Mouse (Mus musculus) intestine, embryonic 15.5 days (tissue): ENCODE data around the gene Slit1. TPM values are rescaled to one million over a fixed set of nuclear protein-coding genes. Genes with fewer than 3 reads are reported as not detected.

Experiments used
- ATAC-seq: fragments of 200-750 bp; cut with Nextera tagmentation; 2 replicates; pipeline ENCODE4 v1.8.0; 2017; ENCODE audit warnings: moderate TSS enrichment, moderate library complexity
- H3K27ac ChIP-seq: fragments of 300-500 bp; sonication (generic); 2 replicates; pipeline ENCODE4 v1.5.1; 2015; ENCODE audit warnings: mild to moderate bottlenecking, inconsistent platforms
- H3K27me3 ChIP-seq: fragments of 300-500 bp; sonication (generic); replicated peaks from 2 replicates; pipeline ENCODE4 v1.6.1; 2015; ENCODE audit warnings: inconsistent platforms
- H3K36me3 ChIP-seq: fragments of 300-500 bp; sonication (generic); 2 replicates; pipeline ENCODE4 v1.6.1; 2015; ENCODE audit warnings: inconsistent platforms
- H3K4me1 ChIP-seq: fragments of 300-500 bp; sonication (generic); replicated peaks from 2 replicates; pipeline ENCODE4 v1.6.1; 2015; ENCODE audit warnings: inconsistent platforms
- H3K4me2 ChIP-seq: fragments of 300-500 bp; sonication (generic); replicated peaks from 2 replicates; pipeline ENCODE4 v1.6.1; 2015; ENCODE audit warnings: mild to moderate bottlenecking, inconsistent platforms
- H3K4me3 ChIP-seq: fragments of 300-500 bp; sonication (generic); replicated peaks from 2 replicates; pipeline ENCODE4 v1.5.1; 2015; ENCODE audit warnings: inconsistent platforms
- H3K9ac ChIP-seq: fragments of 300-500 bp; sonication (generic); 2 replicates; pipeline ENCODE4 v1.6.1; 2015; ENCODE audit warnings: inconsistent platforms
- H3K9me3 ChIP-seq: fragments of 300-500 bp; sonication (generic); 2 replicates; pipeline ENCODE4 v1.6.1; 2016; ENCODE audit warnings: inconsistent platforms
- WGBS: fragments of 180-500 bp; shearing (Covaris S2); methylation state at CpG from one replicate; pipeline ENCODE4 v1.1.7; 2015; 5-methylcytosine and 5-hydroxymethylcytosine counted together
- polyA plus RNA-seq: library from polyadenylated mRNA; unstranded; fragments of >200 nt; fragmentation: Nextera tagmentation; extraction: Ambion mirVana; gene quantifications from 2 replicates; pipeline ENCODE4 v1.2.1, GENCODE M21; 2015

The Slit1 gene
- polyA plus RNA-seq, 1 experiment from 2014 or later = 0.63 TPM

DNA sequence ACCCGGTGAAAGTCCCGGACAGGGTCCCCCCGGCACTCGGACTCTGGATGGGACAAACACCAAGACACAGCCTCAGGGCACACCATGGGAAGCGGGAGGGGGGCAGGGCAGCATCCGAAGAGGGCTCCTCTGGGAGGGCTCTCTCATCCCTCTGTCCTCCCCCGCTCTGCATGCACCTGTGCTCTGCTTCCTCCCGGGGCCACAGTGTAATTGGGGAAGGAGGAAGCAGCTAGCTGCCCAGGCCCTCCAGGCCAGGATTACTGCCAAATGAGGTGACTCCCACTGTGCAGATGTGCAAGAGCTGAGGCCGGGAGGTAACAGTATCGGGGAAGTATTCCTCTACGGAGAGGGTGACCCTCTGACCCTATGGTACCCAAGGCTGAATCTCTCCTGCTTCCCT is 142.8 kb downstream of the Slit1 start:
- Histone ChIP-seq H3K4me3 (no peak overlapping the region), H3K36me3 (no peaks in the 10 kb centered on the region), H3K9me3 (no peaks in the 10 kb centered on the region), H3K4me2 (no peak overlapping the region), H3K9ac (no peak overlapping the region), H3K27ac (no peak overlapping the region), H3K4me1 (0 out of 2 replicates have a peak, but pooled peaks cover 5% of the 10 kb centered on the region), H3K27me3 (no peaks in the 10 kb centered on the region)
- WGBS = 67% methylated on average over 11 of the region's 11 CpGs
- ATAC-seq = no peak

DNA sequence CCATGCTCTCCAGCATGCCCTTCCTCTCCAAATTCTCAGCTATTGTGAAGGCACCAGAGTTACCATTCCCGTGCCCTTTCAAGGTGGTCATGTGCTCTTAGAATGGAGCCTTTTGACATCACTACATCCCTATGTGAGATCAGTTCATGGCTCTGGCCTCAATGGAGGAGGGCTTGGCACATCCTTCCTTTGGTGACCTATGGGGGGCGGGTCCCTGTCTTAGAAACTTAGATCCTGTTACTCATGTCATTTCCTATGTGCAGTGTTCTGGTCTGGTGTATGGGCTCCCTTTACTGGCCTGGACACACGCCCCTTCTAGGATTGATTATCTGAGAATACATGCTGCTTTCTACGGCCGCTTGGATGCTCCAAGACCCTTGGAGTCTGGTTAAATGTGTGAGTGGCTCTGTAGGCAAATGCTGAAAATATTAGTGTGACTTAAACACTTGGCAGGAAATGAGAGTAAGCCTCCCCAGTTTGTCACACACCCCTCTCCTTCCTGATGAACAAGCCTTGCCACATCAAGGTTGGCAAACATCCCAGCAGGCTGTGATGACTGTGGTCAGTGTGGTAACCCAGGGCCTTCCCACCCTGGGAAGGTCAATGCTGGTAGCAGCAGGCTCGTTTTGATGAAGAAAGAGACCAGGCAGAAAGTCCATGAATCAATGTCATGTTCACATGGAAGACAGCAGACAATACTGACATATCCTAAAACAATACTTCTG is 146.1 kb downstream of the Slit1 start:
- ATAC-seq = peak; percentile 45; the same call in 1 of the 2 replicates
- no peak overlapping the region for H3K9ac ChIP-seq
- no peak overlapping the region for H3K4me3 ChIP-seq
- no peaks in the 10 kb centered on the region for H3K9me3 ChIP-seq
- no peak overlapping the region for H3K4me2 ChIP-seq
- 0 out of 2 replicates have a peak, but pooled peaks cover 7% of the 10 kb centered on the region for H3K4me1 ChIP-seq
- whole genome bisulfite sequencing = 81% methylated on average over 6 of the region's 6 CpGs
- no peak overlapping the region for H3K27ac ChIP-seq
- no peaks in the 10 kb centered on the region for H3K27me3 ChIP-seq
- H3K36me3 ChIP-seq = no peaks in the 10 kb centered on the region

GRCm38 (mm10) chr19:41591808-41592207 is 151.7 kb downstream of the Slit1 start:
- Histone ChIP-seq H3K4me2 (no peak overlapping the region), H3K9me3 (no peaks in the 10 kb centered on the region), H3K9ac (no peak overlapping the region), H3K27ac (no peak overlapping the region), H3K4me1 (peaks cover 6% of the 10 kb centered on the region; the same call in 1 of the 2 replicates), H3K36me3 (0 out of 2 replicates have a peak, but pooled peaks cover 3% of the 10 kb centered on the region), H3K4me3 (no peak overlapping the region), H3K27me3 (no peaks in the 10 kb centered on the region)
- no peak for ATAC-seq
- WGBS = 70% methylated on average over 12 of the region's 12 CpGs

- Histone ChIP-seq H3K9me3 (no peaks in the 10 kb centered on the region), H3K4me2 (no peak overlapping the region), H3K4me3 (no peak overlapping the region), H3K27me3 (no peaks in the 10 kb centered on the region), H3K4me1 (peaks cover 3% of the 10 kb centered on the region; the same call in 1 of the 2 replicates), H3K36me3 (0 out of 2 replicates have a peak, but pooled peaks cover 6% of the 10 kb centered on the region), H3K27ac (no peak overlapping the region), H3K9ac (no peak overlapping the region)
- no peak for ATAC-seq
- WGBS = 83% methylated on average over 8 of the region's 8 CpGs
These were observed 153.8 kb downstream of the Slit1 start for GRCm38 (mm10) chr19:41589681-41590080.

- WGBS = 89% methylated on average over 7 of the region's 7 CpGs
- H3K27me3 ChIP-seq = no peaks in the 10 kb centered on the region
- 0 out of 2 replicates have a peak, but pooled peaks cover 6% of the 10 kb centered on the region for H3K36me3 ChIP-seq
- no peaks in the 10 kb centered on the region for H3K9me3 ChIP-seq
- no peak for ATAC-seq
- no peak overlapping the region for H3K4me2 ChIP-seq
- H3K4me3 ChIP-seq = no peak overlapping the region
- H3K9ac ChIP-seq = no peak overlapping the region
- peaks cover 3% of the 10 kb centered on the region; the same call in 1 of the 2 replicates for H3K4me1 ChIP-seq
- H3K27ac ChIP-seq = no peak overlapping the region
These were observed 154.4 kb downstream of the Slit1 start for GRCm38 (mm10) chr19:41589026-41589425.

DNA sequence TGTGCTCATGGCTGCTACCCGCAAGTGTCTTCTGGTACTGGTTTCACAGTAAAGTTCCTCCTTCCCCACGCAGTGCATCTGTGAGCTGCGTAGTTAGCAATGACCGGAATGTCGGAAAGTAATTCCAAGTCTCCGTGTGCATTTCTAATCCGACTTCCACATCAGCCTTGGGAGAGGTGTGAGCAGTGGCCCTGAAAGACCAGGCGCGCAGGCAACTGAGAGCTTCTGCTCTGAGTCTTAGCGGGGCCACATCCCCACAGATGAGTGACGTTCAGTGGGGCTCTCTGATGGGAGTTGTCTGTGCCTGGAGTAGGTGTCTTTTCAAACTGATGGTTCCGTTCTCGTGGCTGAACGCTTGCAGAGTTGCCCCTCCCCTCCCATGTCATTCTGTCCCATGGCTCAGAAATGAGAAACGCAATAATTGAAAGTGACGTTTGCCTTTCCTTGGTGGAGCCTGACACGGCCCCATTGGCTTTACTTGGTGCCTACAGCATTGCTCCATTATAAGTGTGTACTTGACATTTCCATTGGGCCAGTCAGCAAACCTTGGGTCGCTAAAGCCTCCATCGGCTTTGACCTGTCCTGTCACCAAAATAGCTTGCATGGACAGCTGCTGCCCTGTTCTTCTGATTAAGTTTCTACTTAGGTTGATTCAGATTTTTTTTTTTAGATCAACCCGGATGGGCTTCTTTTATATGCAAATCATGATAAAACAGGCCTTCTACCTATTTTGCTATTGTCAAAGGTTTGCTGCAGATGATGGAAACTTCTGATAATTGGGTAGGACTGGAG is 155.8 kb downstream of the Slit1 start:
- Histone ChIP-seq H3K27me3 (no peaks in the 10 kb centered on the region), H3K9ac (no peak overlapping the region), H3K4me1 (peaks cover 3% of the 10 kb centered on the region; the same call in 1 of the 2 replicates), H3K36me3 (0 out of 2 replicates have a peak, but pooled peaks cover 9% of the 10 kb centered on the region), H3K4me3 (no peak overlapping the region), H3K4me2 (no peak overlapping the region), H3K9me3 (no peaks in the 10 kb centered on the region), H3K27ac (no peak overlapping the region)
- 92% methylated on average over 20 of the region's 20 CpGs for WGBS
- no peak for ATAC-seq

DNA sequence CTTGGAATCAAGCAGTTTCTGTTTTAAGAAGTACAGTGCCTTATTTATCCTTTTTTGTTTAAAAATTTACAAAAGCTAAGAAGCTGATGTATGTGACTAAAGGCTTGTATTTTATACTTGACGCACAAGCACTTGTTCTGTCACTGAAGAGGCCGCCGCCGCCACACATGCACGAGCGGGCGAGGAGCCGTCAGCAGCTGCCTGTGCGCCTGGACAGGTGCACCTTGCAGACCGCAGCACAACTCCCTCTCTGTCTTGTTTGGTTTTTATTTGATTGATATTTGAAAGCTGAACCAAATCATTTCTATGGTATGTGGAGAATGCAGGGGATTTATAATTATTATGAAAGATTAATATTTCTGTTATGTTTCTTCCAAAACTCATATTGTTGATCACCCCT is 156.7 kb downstream of the Slit1 start:
- no peaks in the 10 kb centered on the region for H3K27me3 ChIP-seq
- no peak overlapping the region for H3K4me2 ChIP-seq
- H3K27ac ChIP-seq = no peak overlapping the region
- H3K4me3 ChIP-seq = no peak overlapping the region
- ATAC-seq = no peak
- H3K9me3 ChIP-seq = no peaks in the 10 kb centered on the region
- WGBS = 87% methylated on average over 10 of the region's 10 CpGs
- peaks cover 13% of the 10 kb centered on the region for H3K36me3 ChIP-seq
- H3K4me1 ChIP-seq = peaks cover 3% of the 10 kb centered on the region; the same call in 1 of the 2 replicates
- H3K9ac ChIP-seq = no peak overlapping the region

- H3K4me2 ChIP-seq = no peak overlapping the region
- peaks cover 10% of the 10 kb centered on the region for H3K36me3 ChIP-seq
- WGBS = 96% methylated on average over 5 of the region's 5 CpGs
- no peak for ATAC-seq
- H3K27ac ChIP-seq = no peak overlapping the region
- no peaks in the 10 kb centered on the region for H3K9me3 ChIP-seq
- H3K4me1 ChIP-seq = no peaks in the 10 kb centered on the region; the same call in 1 of the 2 replicates
- H3K27me3 ChIP-seq = no peaks in the 10 kb centered on the region
- no peak overlapping the region for H3K9ac ChIP-seq
- no peak overlapping the region for H3K4me3 ChIP-seq
These were observed 160.4 kb downstream of the Slit1 start for GRCm38 (mm10) chr19:41582918-41583514.

DNA sequence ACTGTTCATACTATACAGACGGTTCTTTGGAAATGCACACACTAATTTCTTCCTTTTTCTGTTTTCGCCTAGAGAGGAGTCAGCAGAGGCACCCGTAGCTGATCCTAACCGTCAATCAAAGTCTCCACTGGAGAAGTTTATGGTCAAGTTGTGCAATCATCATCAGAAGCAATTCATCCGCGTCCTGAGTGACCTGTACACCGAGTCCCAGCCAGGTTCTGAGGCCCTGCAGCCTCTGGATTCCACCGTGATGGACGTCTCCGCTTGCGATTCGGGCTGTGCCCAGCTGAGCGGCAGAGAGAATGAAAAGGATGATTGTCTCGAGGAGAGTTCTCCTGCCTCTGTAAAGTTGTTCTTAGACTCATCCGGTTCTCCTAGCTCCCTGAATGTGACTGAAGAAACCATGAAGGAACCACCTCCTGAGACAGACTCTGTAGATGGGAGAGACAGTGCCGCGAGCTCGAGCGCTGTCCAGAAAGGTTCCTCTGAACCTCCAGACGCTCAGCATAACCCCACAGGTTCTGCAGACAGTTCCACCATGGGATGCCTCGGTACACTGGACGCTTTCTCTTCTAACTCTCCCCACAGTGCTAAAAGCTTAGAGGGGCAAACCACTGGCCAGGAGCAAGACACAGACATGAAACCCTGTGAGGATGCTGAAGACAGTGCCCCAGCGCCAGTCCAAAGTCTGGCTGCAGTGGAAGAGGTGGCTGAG is 161.6 kb downstream of the Slit1 start, which contains the start of gene Gm340:
Gene Gm340, plus strand, starts transcription at position 665 of the 715 bp plus-strand sequence.
- Histone ChIP-seq H3K36me3 (peaks cover 10% of the 10 kb centered on the region), H3K27ac (no peak within 1 kb of the TSS), H3K27me3 (no peaks in the 10 kb centered on the region), H3K4me3 (no peak within 1 kb of the TSS), H3K9me3 (no peaks in the 10 kb centered on the region), H3K4me2 (no peak within 1 kb of the TSS), H3K9ac (no peak within 1 kb of the TSS), H3K4me1 (no peaks in the 10 kb centered on the region; the same call in 1 of the 2 replicates)
- 79% methylated on average over 23 of the region's 23 CpGs for WGBS
- ATAC-seq = no peak

GRCm38 (mm10) chr19:41579311-41579920 is 164.0 kb downstream of the Slit1 start:
- Histone ChIP-seq H3K4me3 (no peak overlapping the region), H3K4me1 (no peaks in the 10 kb centered on the region; the same call in 1 of the 2 replicates), H3K9ac (no peak overlapping the region), H3K27ac (peak overlapping the region; percentile 65), H3K36me3 (peaks cover 7% of the 10 kb centered on the region), H3K9me3 (no peaks in the 10 kb centered on the region), H3K4me2 (no peak overlapping the region), H3K27me3 (no peaks in the 10 kb centered on the region)
- 81% methylated on average over 4 of the region's 4 CpGs for WGBS
- no peak for ATAC-seq

DNA sequence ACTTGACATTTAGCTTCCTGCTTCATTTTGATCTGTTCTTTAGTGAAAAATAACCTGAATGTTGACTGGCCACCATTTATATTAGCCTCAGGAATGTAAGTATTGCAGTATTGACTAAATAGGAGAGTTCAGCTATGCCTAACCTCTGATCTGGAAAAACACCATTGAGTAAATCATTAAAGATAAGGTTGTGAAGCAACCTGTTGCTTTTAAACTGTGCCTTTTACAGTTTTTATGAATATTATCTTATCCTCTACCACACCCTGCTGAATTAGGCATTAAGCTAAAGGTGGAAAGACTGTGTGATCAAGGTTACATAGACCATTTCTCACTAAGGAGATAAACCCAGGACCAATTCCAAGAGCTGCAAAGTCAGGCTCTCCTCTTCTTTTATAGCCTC is 165.9 kb downstream of the Slit1 start:
- H3K4me3 ChIP-seq = no peak overlapping the region

More for the DNA sequence above, 165.9 kb downstream of the Slit1 start:
- no peaks in the 10 kb centered on the region for H3K9me3 ChIP-seq
- peak overlapping the region; percentile 54; the same call in 1 of the 2 replicates for H3K27ac ChIP-seq
- H3K36me3 ChIP-seq = peaks cover 4% of the 10 kb centered on the region
- H3K27me3 ChIP-seq = no peaks in the 10 kb centered on the region
- H3K4me2 ChIP-seq = 0 out of 2 replicates have a peak overlapping the region, but pooled peaks have one; percentile 22
- no peak overlapping the region for H3K9ac ChIP-seq
- peak; percentile 89 for ATAC-seq
- no peaks in the 10 kb centered on the region; the same call in 1 of the 2 replicates for H3K4me1 ChIP-seq
